Mouse (Mus musculus): Measurements from ENCODE around the gene Hsp90aa1. TPM values are rescaled to one million over a fixed set of nuclear protein-coding genes. Genes with fewer than 3 reads are reported as not detected.
"Not testable (repeated sequence)": the region's sequence is repeated elsewhere in the genome, so short reads cannot be mapped to it uniquely, and the experiment has no call there.

The Hsp90aa1 gene
- polyA plus RNA-seq, 1 experiment from 2014 or later: 1,533 TPM

GRCm38 (mm10) chr12:110695676-110696171 is 6.8 kb downstream of the Hsp90aa1 start:
- Histone ChIP-seq H3K4me2 (ENCODE audit: low read length) (peak overlapping the region; percentile 48), H3K9me3 (replicated peaks; ENCODE audit: control insufficient read depth, low read length, poor library complexity, severe bottlenecking) (no peaks in the 10 kb centered on the region), H3K27me3 (ENCODE audit: control insufficient read depth, insufficient read depth, low read depth, low read length) (no peaks in the 10 kb centered on the region), H3K4me3 (ENCODE audit: low read depth, low read length) (peak overlapping the region; percentile 81), H3K4me1 (ENCODE audit: control insufficient read depth, insufficient read depth, low read length) (peaks cover 16% of the 10 kb centered on the region), H3K36me3 (ENCODE audit: control insufficient read depth, insufficient read depth, low read length) (peaks cover 14% of the 10 kb centered on the region), H3K27ac (ENCODE audit: low read length) (peak overlapping the region; percentile 97), H3K9ac (ENCODE audit: low read depth, low read length) (peak overlapping the region; percentile 95)
- peak; percentile 73 for ATAC-seq
- WGBS: 0% methylated on average over 43 of the region's 55 CpGs

GRCm38 (mm10) chr12:110693378-110693777 is 9.2 kb downstream of the Hsp90aa1 start:
- WGBS: 62% methylated on average over 5 of the region's 5 CpGs

GRCm38 (mm10) chr12:110689919-110690643 is 12.4 kb downstream of the Hsp90aa1 start:
- Histone ChIP-seq H3K27ac (ENCODE audit: low read length) (no peak overlapping the region), H3K4me2 (ENCODE audit: low read length) (no peak overlapping the region), H3K9ac (ENCODE audit: low read depth, low read length) (no peak overlapping the region), H3K27me3 (ENCODE audit: control insufficient read depth, insufficient read depth, low read depth, low read length) (no peaks in the 10 kb centered on the region), H3K36me3 (ENCODE audit: control insufficient read depth, insufficient read depth, low read length) (peaks cover 29% of the 10 kb centered on the region), H3K4me3 (ENCODE audit: low read depth, low read length) (no peak overlapping the region), H3K4me1 (ENCODE audit: control insufficient read depth, insufficient read depth, low read length) (peaks cover 12% of the 10 kb centered on the region), H3K9me3 (replicated peaks; ENCODE audit: control insufficient read depth, low read length, poor library complexity, severe bottlenecking) (no peaks in the 10 kb centered on the region)
- WGBS: 89% methylated on average over 6 of the region's 6 CpGs
- ATAC-seq: no peak

More at GRCm38 (mm10) chr12:110693378-110693777, 9.2 kb downstream of the Hsp90aa1 start:
- H3K4me1 ChIP-seq (ENCODE audit: control insufficient read depth, insufficient read depth, low read length): peaks cover 16% of the 10 kb centered on the region
- peaks cover 29% of the 10 kb centered on the region for H3K36me3 ChIP-seq (ENCODE audit: control insufficient read depth, insufficient read depth, low read length)
- not testable (repeated sequence) for H3K9me3 ChIP-seq (replicated peaks; ENCODE audit: control insufficient read depth, low read length, poor library complexity, severe bottlenecking); H3K4me2 ChIP-seq (ENCODE audit: low read length); H3K27ac ChIP-seq (ENCODE audit: low read length); ATAC-seq; H3K27me3 ChIP-seq (ENCODE audit: control insufficient read depth, insufficient read depth, low read depth, low read length); H3K9ac ChIP-seq (ENCODE audit: low read depth, low read length); H3K4me3 ChIP-seq (ENCODE audit: low read depth, low read length)

- not testable (repeated sequence) for H3K4me2 ChIP-seq (ENCODE audit: low read length); ATAC-seq; H3K27me3 ChIP-seq (ENCODE audit: control insufficient read depth, insufficient read depth, low read depth, low read length); H3K27ac ChIP-seq (ENCODE audit: low read length); H3K9me3 ChIP-seq (replicated peaks; ENCODE audit: control insufficient read depth, low read length, poor library complexity, severe bottlenecking); H3K4me3 ChIP-seq (ENCODE audit: low read depth, low read length); H3K9ac ChIP-seq (ENCODE audit: low read depth, low read length); H3K4me1 ChIP-seq (ENCODE audit: control insufficient read depth, insufficient read depth, low read length)
- 98% methylated on average over 3 of the region's 3 CpGs for WGBS
- H3K36me3 ChIP-seq (ENCODE audit: control insufficient read depth, insufficient read depth, low read length): peaks cover 24% of the 10 kb centered on the region
Measured at GRCm38 (mm10) chr12:110688921-110689320, 13.6 kb downstream of the Hsp90aa1 start.

- peaks cover 21% of the 10 kb centered on the region for H3K36me3 ChIP-seq (ENCODE audit: control insufficient read depth, insufficient read depth, low read length)
- no peaks in the 10 kb centered on the region for H3K4me1 ChIP-seq (ENCODE audit: control insufficient read depth, insufficient read depth, low read length)
- 76% methylated on average over 12 of the region's 12 CpGs for WGBS
- no peaks in the 10 kb centered on the region for H3K9me3 ChIP-seq (replicated peaks; ENCODE audit: control insufficient read depth, low read length, poor library complexity, severe bottlenecking)
- no peaks in the 10 kb centered on the region for H3K27me3 ChIP-seq (ENCODE audit: control insufficient read depth, insufficient read depth, low read depth, low read length)
- H3K9ac ChIP-seq (ENCODE audit: low read depth, low read length): no peak overlapping the region
- ATAC-seq: no peak
- H3K4me3 ChIP-seq (ENCODE audit: low read depth, low read length): no peak overlapping the region
- H3K4me2 ChIP-seq (ENCODE audit: low read length): no peak overlapping the region
- H3K27ac ChIP-seq (ENCODE audit: low read length): no peak overlapping the region
Measured at GRCm38 (mm10) chr12:110687894-110688734, 14.4 kb downstream of the Hsp90aa1 start.

DNA sequence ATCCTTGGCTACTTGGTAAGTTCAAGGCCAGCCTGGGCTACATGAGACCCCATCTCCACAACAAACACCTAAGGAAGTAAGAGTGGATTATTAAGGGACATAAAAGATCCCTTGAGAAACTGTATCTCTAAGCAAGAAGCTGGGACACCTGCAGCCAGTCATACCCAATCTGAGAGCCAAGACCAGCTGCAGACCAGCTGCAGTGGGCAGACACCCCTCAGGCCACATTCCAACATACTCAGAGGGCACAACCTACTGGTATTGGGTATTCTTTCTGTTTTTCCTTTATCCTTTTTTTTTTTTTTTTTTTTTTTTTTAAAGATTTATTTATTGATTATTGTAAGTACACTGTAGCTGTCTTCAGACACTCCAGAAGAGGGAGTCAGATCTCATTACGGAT is 18.9 kb downstream of the Hsp90aa1 start:
- no peak for ATAC-seq
- Histone ChIP-seq H3K4me1 (ENCODE audit: control insufficient read depth, insufficient read depth, low read length) (no peaks in the 10 kb centered on the region), H3K9ac (ENCODE audit: low read depth, low read length) (no peak overlapping the region), H3K4me3 (ENCODE audit: low read depth, low read length) (no peak overlapping the region), H3K9me3 (replicated peaks; ENCODE audit: control insufficient read depth, low read length, poor library complexity, severe bottlenecking) (no peaks in the 10 kb centered on the region), H3K4me2 (ENCODE audit: low read length) (no peak overlapping the region), H3K36me3 (ENCODE audit: control insufficient read depth, insufficient read depth, low read length) (no peaks in the 10 kb centered on the region), H3K27ac (ENCODE audit: low read length) (no peak overlapping the region), H3K27me3 (ENCODE audit: control insufficient read depth, insufficient read depth, low read depth, low read length) (no peaks in the 10 kb centered on the region)
- WGBS: no CpG with 5 or more reads among the region's 1 CpGs

DNA sequence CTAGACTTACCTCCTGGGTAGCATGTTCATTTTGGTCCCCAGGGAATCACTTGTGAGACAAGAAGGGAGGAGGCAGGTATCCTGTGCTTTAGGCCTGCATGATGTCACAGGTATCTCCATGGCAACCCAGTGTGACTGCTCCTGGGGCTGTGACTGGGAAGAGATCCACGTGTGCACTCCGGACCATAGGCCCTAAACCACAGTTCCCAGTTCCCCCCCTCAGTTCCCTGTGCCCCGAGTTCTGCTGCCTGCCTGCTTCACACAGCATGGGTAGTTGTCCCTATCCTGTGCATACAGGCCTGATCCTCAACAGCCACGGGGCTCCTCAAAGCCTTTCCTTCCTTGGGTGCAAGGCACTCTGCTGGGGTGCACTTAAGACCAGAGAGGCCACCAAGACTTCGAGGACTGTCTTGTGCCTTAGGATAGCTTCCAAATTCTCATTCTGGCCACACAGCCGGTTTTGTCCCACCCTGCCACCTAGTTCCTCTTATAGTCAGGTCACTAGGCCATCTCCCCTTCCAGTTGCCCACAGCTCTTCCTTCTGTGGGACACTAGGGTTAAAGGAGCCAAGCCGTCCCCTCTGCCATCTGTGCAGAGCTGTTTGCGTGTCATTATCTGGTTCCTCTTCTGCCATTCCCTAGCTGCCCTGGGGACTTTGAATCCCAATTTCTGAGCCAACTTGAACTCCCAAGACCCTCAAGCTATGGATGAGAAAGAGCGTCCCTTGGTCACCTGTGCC is 19.8 kb downstream of the Hsp90aa1 start, which contains the start of gene 1700001K19Rik:
TSS of gene 1700001K19Rik (minus strand) at position 59 of the 739 bp plus-strand sequence.
- Histone ChIP-seq H3K4me1 (ENCODE audit: control insufficient read depth, insufficient read depth, low read length) (no peaks in the 10 kb centered on the region), H3K27ac (ENCODE audit: low read length) (no peak within 1 kb of the TSS), H3K4me3 (ENCODE audit: low read depth, low read length) (no peak within 1 kb of the TSS), H3K9ac (ENCODE audit: low read depth, low read length) (no peak within 1 kb of the TSS), H3K27me3 (ENCODE audit: control insufficient read depth, insufficient read depth, low read depth, low read length) (no peaks in the 10 kb centered on the region), H3K9me3 (replicated peaks; ENCODE audit: control insufficient read depth, low read length, poor library complexity, severe bottlenecking) (no peaks in the 10 kb centered on the region), H3K4me2 (ENCODE audit: low read length) (no peak within 1 kb of the TSS), H3K36me3 (ENCODE audit: control insufficient read depth, insufficient read depth, low read length) (no peaks in the 10 kb centered on the region)
- WGBS: 77% methylated on average over 9 of the region's 9 CpGs
- no peak for ATAC-seq

DNA sequence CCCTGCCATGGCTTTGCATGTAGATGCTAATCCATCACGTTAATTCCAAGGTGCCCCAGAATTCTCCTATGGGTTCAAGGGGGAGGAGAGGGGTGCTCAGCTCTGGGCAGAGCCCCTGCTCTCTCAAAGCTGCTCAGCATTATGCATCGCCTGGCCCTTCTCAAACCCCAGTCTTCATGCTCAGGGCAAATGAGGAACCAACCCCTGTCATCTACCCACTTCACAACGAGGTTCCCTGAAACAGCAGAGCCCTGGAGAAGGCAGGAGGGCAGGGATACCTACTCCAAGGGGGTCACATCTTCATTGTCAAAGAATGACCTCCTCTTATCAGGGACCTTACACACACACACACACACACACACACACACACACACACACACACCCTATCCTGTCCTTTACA is 20.6 kb downstream of the Hsp90aa1 start:
- Histone ChIP-seq H3K4me1 (ENCODE audit: control insufficient read depth, insufficient read depth, low read length) (no peaks in the 10 kb centered on the region), H3K9ac (ENCODE audit: low read depth, low read length) (no peak overlapping the region), H3K4me3 (ENCODE audit: low read depth, low read length) (no peak overlapping the region), H3K36me3 (ENCODE audit: control insufficient read depth, insufficient read depth, low read length) (no peaks in the 10 kb centered on the region), H3K4me2 (ENCODE audit: low read length) (no peak overlapping the region), H3K9me3 (replicated peaks; ENCODE audit: control insufficient read depth, low read length, poor library complexity, severe bottlenecking) (no peaks in the 10 kb centered on the region), H3K27ac (ENCODE audit: low read length) (no peak overlapping the region), H3K27me3 (ENCODE audit: control insufficient read depth, insufficient read depth, low read depth, low read length) (no peaks in the 10 kb centered on the region)
- WGBS: 58% methylated on average over 3 of the region's 3 CpGs
- no peak for ATAC-seq

All from midbrain, embryonic 16.5 days (tissue).